Mouse (Mus musculus): ENCODE measurements at regions not wholly inside any gene's neighbourhood (a gene's known extent, or its start where the extent isn't known, plus 50 kb on each side); places are given as distances from the start of the nearest gene placed in this dataset.

- Histone ChIP-seq H3K9me3 (no peaks in the 10 kb centered on the region), H3K27me3 (ENCODE audit: poor library complexity, severe bottlenecking) (no peaks in the 10 kb centered on the region), H3K36me3 (replicated peaks) (no peaks in the 10 kb centered on the region), H3K4me3 (no peak overlapping the region), H3K27ac (no peak overlapping the region), H3K4me1 (peaks cover 17% of the 10 kb centered on the region)
- DNase-seq (ENCODE audit: extremely low spot score, low spot score), result no peak
- WGBS, result 91% methylated on average over 3 of the region's 3 CpGs
Observed at GRCm38 (mm10) chr6:50008869-50009268, 101.2 kb upstream of the Mpp6 start.

GRCm38 (mm10) chr6:50009339-50009738, 100.7 kb upstream of the Mpp6 start:
- no peak overlapping the region for H3K4me3 ChIP-seq
- DNase-seq (ENCODE audit: extremely low spot score, low spot score), result no peak
- H3K27ac ChIP-seq, result no peak overlapping the region
- peaks cover 17% of the 10 kb centered on the region for H3K4me1 ChIP-seq
- WGBS, result 90% methylated on average over 7 of the region's 7 CpGs
- no peaks in the 10 kb centered on the region for H3K36me3 ChIP-seq (replicated peaks)
- no peaks in the 10 kb centered on the region for H3K27me3 ChIP-seq (ENCODE audit: poor library complexity, severe bottlenecking)
- no peaks in the 10 kb centered on the region for H3K9me3 ChIP-seq

GRCm38 (mm10) chr6:50009856-50010255, 100.2 kb upstream of the Mpp6 start:
- DNase-seq (ENCODE audit: extremely low spot score, low spot score), result no peak
- H3K4me3 ChIP-seq, result no peak overlapping the region
- no peaks in the 10 kb centered on the region for H3K36me3 ChIP-seq (replicated peaks)
- H3K27me3 ChIP-seq (ENCODE audit: poor library complexity, severe bottlenecking), result no peaks in the 10 kb centered on the region
- 79% methylated on average over 5 of the region's 5 CpGs for WGBS
- no peak overlapping the region for H3K27ac ChIP-seq
- H3K9me3 ChIP-seq, result no peaks in the 10 kb centered on the region
- H3K4me1 ChIP-seq, result peaks cover 17% of the 10 kb centered on the region

DNA sequence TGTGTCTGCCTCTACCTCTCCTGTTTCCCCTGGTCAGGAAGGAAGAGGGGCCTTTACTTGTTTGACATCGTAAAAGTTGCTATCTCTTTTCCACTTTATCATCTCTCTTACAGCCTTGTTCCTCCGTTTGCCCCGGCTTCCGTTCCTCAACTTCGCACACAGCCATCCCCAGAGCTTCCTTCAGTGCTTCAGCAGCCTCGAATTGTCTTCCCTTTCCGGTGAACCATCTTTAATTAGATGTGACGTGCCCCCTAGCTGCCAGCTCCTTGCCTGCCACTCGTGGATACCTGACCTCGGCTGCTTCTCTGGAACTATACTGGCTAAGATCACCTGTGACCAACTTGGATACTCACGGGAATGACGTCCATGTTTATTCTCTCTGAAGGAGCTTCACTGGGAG, 99.0 kb upstream of the Mpp6 start:
- Histone ChIP-seq H3K4me1 (peaks cover 17% of the 10 kb centered on the region), H3K27me3 (ENCODE audit: poor library complexity, severe bottlenecking) (no peaks in the 10 kb centered on the region), H3K36me3 (replicated peaks) (no peaks in the 10 kb centered on the region), H3K9me3 (no peaks in the 10 kb centered on the region), H3K4me3 (no peak overlapping the region), H3K27ac (no peak overlapping the region)
- DNase-seq (ENCODE audit: extremely low spot score, low spot score), result no peak
- WGBS, result 87% methylated on average over 12 of the region's 12 CpGs

GRCm38 (mm10) chr6:50011746-50012453, 98.1 kb upstream of the Mpp6 start:
- H3K4me3 ChIP-seq, result no peak overlapping the region
- no peaks in the 10 kb centered on the region for H3K9me3 ChIP-seq
- no peak overlapping the region for H3K27ac ChIP-seq
- no peaks in the 10 kb centered on the region for H3K27me3 ChIP-seq (ENCODE audit: poor library complexity, severe bottlenecking)
- WGBS, result 80% methylated on average over 5 of the region's 5 CpGs
- DNase-seq (ENCODE audit: extremely low spot score, low spot score), result no peak
- peaks cover 17% of the 10 kb centered on the region for H3K4me1 ChIP-seq
- no peaks in the 10 kb centered on the region for H3K36me3 ChIP-seq (replicated peaks)

DNA sequence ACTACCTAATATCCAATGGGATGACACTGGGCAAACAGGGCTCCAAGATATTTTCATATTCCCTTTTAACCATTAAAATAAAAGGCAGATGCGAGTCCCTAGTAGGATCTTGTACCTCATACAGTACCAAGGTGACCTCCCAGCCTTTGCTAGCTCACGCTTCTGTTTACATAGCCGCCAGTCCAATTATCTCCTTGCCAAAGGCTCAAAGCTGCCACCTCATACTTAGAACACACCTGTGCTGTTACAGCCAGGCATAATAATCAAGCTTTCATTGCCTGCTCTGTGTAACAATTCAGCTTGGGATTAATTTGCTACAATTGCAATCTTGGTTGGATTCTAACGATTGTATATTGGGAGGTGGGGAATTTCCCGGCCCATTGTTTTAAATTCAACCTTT, 97.0 kb upstream of the Mpp6 start:
- no peak for DNase-seq (ENCODE audit: extremely low spot score, low spot score)
- H3K9me3 ChIP-seq, result no peaks in the 10 kb centered on the region

GRCm38 (mm10) chr6:50013842-50014241, 96.2 kb upstream of the Mpp6 start:
- H3K4me1 ChIP-seq, result peaks cover 17% of the 10 kb centered on the region
- no peaks in the 10 kb centered on the region for H3K9me3 ChIP-seq
- no peak for DNase-seq (ENCODE audit: extremely low spot score, low spot score)
- no peaks in the 10 kb centered on the region for H3K27me3 ChIP-seq (ENCODE audit: poor library complexity, severe bottlenecking)
- 93% methylated on average over 7 of the region's 7 CpGs for WGBS
- H3K36me3 ChIP-seq (replicated peaks), result no peaks in the 10 kb centered on the region
- H3K27ac ChIP-seq, result no peak overlapping the region
- H3K4me3 ChIP-seq, result no peak overlapping the region

More for the DNA sequence above, 97.0 kb upstream of the Mpp6 start:
- WGBS, result 83% methylated on average over 5 of the region's 5 CpGs
- peaks cover 17% of the 10 kb centered on the region for H3K4me1 ChIP-seq
- H3K36me3 ChIP-seq (replicated peaks), result no peaks in the 10 kb centered on the region
- no peak overlapping the region for H3K4me3 ChIP-seq
- no peak overlapping the region for H3K27ac ChIP-seq
- H3K27me3 ChIP-seq (ENCODE audit: poor library complexity, severe bottlenecking), result no peaks in the 10 kb centered on the region

- WGBS, result 86% methylated on average over 6 of the region's 6 CpGs
- H3K36me3 ChIP-seq (replicated peaks), result no peaks in the 10 kb centered on the region
Observed at GRCm38 (mm10) chr6:50027981-50028380, 82.1 kb upstream of the Mpp6 start.

GRCm38 (mm10) chr6:50029895-50030515, 80.0 kb upstream of the Mpp6 start:
- WGBS, result 74% methylated on average over 10 of the region's 10 CpGs
- DNase-seq (ENCODE audit: extremely low spot score, low spot score), result no peak
- Histone ChIP-seq H3K36me3 (replicated peaks) (no peaks in the 10 kb centered on the region), H3K27me3 (ENCODE audit: poor library complexity, severe bottlenecking) (no peaks in the 10 kb centered on the region), H3K9me3 (no peaks in the 10 kb centered on the region), H3K27ac (no peak overlapping the region), H3K4me3 (no peak overlapping the region), H3K4me1 (peaks cover 19% of the 10 kb centered on the region)

More at GRCm38 (mm10) chr6:50027981-50028380, 82.1 kb upstream of the Mpp6 start:
- Histone ChIP-seq H3K9me3 (no peaks in the 10 kb centered on the region), H3K4me1 (peaks cover 11% of the 10 kb centered on the region), H3K27me3 (ENCODE audit: poor library complexity, severe bottlenecking) (no peaks in the 10 kb centered on the region), H3K27ac (no peak overlapping the region), H3K4me3 (no peak overlapping the region)
- no peak for DNase-seq (ENCODE audit: extremely low spot score, low spot score)

DNA sequence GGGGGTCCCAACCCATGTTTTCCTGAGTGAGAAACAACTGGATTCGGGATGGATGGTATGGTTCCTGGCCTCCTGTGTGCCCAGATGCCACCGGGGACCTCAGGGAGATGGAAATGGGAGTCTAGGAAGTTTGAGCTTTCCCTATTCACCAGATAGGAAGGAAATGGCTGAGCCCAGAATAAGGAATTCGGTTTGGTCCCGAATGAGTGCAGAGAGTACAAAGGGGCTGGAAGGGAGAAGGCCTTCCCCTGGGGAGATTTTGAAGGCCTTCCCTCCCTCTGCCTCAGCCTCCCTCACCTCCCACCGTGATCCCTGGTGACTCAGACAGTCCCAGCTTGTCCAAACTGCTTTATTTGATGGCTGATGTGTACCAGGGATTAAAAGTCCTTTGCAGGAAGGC, 78.7 kb upstream of the Mpp6 start:
- Histone ChIP-seq H3K4me3 (no peak overlapping the region), H3K27ac (no peak overlapping the region), H3K27me3 (ENCODE audit: poor library complexity, severe bottlenecking) (no peaks in the 10 kb centered on the region), H3K4me1 (peaks cover 19% of the 10 kb centered on the region), H3K36me3 (replicated peaks) (no peaks in the 10 kb centered on the region), H3K9me3 (no peaks in the 10 kb centered on the region)
- WGBS, result 77% methylated on average over 5 of the region's 5 CpGs
- DNase-seq (ENCODE audit: extremely low spot score, low spot score), result no peak

- H3K27ac ChIP-seq, result 0 out of 2 replicates have a peak overlapping the region, but pooled peaks have one; percentile 12
- no peaks in the 10 kb centered on the region for H3K9me3 ChIP-seq
- H3K27me3 ChIP-seq (ENCODE audit: poor library complexity, severe bottlenecking), result no peaks in the 10 kb centered on the region
- no peak for DNase-seq (ENCODE audit: extremely low spot score, low spot score)
- WGBS, result 78% methylated on average over 15 of the region's 15 CpGs
- H3K4me3 ChIP-seq, result no peak overlapping the region
- H3K4me1 ChIP-seq, result peaks cover 19% of the 10 kb centered on the region
- H3K36me3 ChIP-seq (replicated peaks), result no peaks in the 10 kb centered on the region
Observed at GRCm38 (mm10) chr6:50032894-50033595, 77.0 kb upstream of the Mpp6 start.

DNA sequence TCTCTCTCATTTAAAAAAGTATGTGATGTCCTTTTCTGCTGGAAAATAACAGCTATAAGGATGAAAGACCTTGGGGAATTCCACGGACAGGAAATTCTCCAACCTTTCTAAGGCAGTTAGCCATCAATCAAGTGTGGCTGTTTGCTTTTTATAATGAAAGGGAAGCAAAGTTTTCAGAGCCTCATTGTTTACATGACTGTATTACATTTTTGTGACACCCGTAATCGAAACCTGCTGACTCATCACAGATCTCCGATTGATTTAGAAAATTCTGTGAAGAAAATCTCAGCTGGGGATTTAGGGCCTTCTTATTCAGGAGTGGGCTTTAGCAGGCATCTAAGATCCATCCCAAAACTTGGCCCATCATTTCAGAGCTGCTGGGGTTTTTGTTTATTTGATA, 72.4 kb upstream of the Mpp6 start:
- 73% methylated on average over 4 of the region's 4 CpGs for WGBS
- DNase-seq (ENCODE audit: extremely low spot score, low spot score), result no peak

DNA sequence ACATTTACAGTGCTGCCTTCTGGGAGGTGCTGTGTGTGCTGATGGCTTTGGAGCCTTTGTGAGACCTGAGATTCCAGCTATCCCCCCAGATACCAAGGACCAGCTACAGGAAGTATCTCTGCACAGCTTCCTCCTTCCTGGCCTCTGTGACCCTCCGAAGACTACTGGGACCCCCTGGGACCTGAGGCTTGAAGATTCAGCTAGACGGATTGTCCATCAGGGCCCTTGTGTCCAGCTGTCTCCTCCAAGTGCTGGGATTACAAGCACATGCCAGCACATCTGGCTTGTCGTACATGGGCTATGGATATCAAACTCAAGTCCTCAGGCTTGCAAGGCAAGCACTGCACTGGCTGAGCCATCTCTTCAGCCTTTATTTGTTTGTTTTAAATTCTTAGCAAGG, 71.7 kb upstream of the Mpp6 start:
- no peaks in the 10 kb centered on the region for H3K36me3 ChIP-seq (replicated peaks)
- H3K27ac ChIP-seq, result 0 out of 2 replicates have a peak overlapping the region, but pooled peaks have one; percentile 25
- DNase-seq (ENCODE audit: extremely low spot score, low spot score), result no peak
- no peaks in the 10 kb centered on the region for H3K9me3 ChIP-seq
- H3K27me3 ChIP-seq (ENCODE audit: poor library complexity, severe bottlenecking), result no peaks in the 10 kb centered on the region
- 71% methylated on average over 3 of the region's 3 CpGs for WGBS
- H3K4me1 ChIP-seq, result peaks cover 4% of the 10 kb centered on the region
- no peak overlapping the region for H3K4me3 ChIP-seq

More for the DNA sequence above, 72.4 kb upstream of the Mpp6 start:
- Histone ChIP-seq H3K4me1 (peaks cover 12% of the 10 kb centered on the region), H3K27me3 (ENCODE audit: poor library complexity, severe bottlenecking) (no peaks in the 10 kb centered on the region), H3K4me3 (no peak overlapping the region), H3K27ac (no peak overlapping the region), H3K36me3 (replicated peaks) (no peaks in the 10 kb centered on the region), H3K9me3 (no peaks in the 10 kb centered on the region)

All from forebrain, embryonic 10.5 days (tissue).